Mouse (Mus musculus) heart, embryonic 14.5 days (tissue): Measurements from ENCODE around the gene Fgf18. TPM values are rescaled to one million over a fixed set of nuclear protein-coding genes. Genes with fewer than 3 reads are reported as not detected.

Source experiments
- ATAC-seq: fragments of 200-750 bp; cut with Nextera tagmentation; 2 replicates; pipeline ENCODE4 v1.8.0; 2017; ENCODE audit warnings: low read depth, moderate TSS enrichment; ENCODE audit not compliant: insufficient number of reproducible peaks, insufficient read depth, low FRiP score
- H3K27ac ChIP-seq, 2 experiments: fragments of 200-500 bp in 1 of 2; fragments of 300-500 bp in 1 of 2; sonication (generic) in 1 of 2; replicated peaks in 1 of 2; 2 replicates each; pipeline ENCODE4 v1.5.1; 2012 to 2014; ENCODE audit warnings: low read depth in 2 of 2, low read length in 2 of 2, control low read depth in 1 of 2, mild to moderate bottlenecking in 1 of 2, mixed read lengths in 1 of 2; ENCODE audit not compliant: control insufficient read depth in 1 of 2, insufficient read depth in 1 of 2
- H3K27me3 ChIP-seq: fragments of 300-500 bp; sonication (generic); 2 replicates; pipeline ENCODE4 v1.6.1; 2014; ENCODE audit warnings: mild to moderate bottlenecking, low read length, control low read depth; ENCODE audit not compliant: control insufficient read depth, insufficient read depth
- H3K36me3 ChIP-seq: fragments of 300-500 bp; sonication (generic); 2 replicates; pipeline ENCODE4 v1.6.1; 2014; ENCODE audit warnings: mild to moderate bottlenecking, control low read depth, low read length, mixed read lengths; ENCODE audit not compliant: control insufficient read depth, insufficient read depth
- H3K4me1 ChIP-seq, 2 experiments: fragments of 200-500 bp in 1 of 2; fragments of 300-500 bp in 1 of 2; sonication (generic) in 1 of 2; 2 replicates each; pipeline ENCODE4 v1.6.1; 2012 to 2014; ENCODE audit warnings: low read length in 2 of 2, control low read depth in 1 of 2, mixed read lengths in 1 of 2; ENCODE audit not compliant: control insufficient read depth in 2 of 2, insufficient read depth in 2 of 2
- H3K4me2 ChIP-seq: fragments of 300-500 bp; sonication (generic); 2 replicates; pipeline ENCODE4 v1.6.1; 2014; ENCODE audit warnings: mild to moderate bottlenecking, low read length
- H3K4me3 ChIP-seq, 2 experiments: fragments of 200-500 bp in 1 of 2; fragments of 300-500 bp in 1 of 2; sonication (generic) in 1 of 2; 2 replicates each; pipeline ENCODE4 v1.5.1; 2012 to 2014; ENCODE audit warnings: low read length in 2 of 2, mild to moderate bottlenecking in 2 of 2, control low read depth in 1 of 2, low read depth in 1 of 2, moderate library complexity in 1 of 2; ENCODE audit not compliant: control insufficient read depth in 1 of 2, insufficient read depth in 1 of 2
- H3K9ac ChIP-seq: fragments of 300-500 bp; sonication (generic); 2 replicates; pipeline ENCODE4 v1.6.1; 2014; ENCODE audit warnings: mild to moderate bottlenecking, low read length
- H3K9me3 ChIP-seq: fragments of 300-500 bp; sonication (generic); 2 replicates; pipeline ENCODE4 v1.6.1; 2016; ENCODE audit warnings: low read length, control low read depth; ENCODE audit not compliant: control insufficient read depth
- WGBS: fragments of 180-500 bp; shearing (Covaris S2); extraction: QIAGEN DNeasy Blood & Tissue Kit; methylation state at CpG from one replicate; pipeline ENCODE4 v1.1.7; 2014; 5-methylcytosine and 5-hydroxymethylcytosine counted together
- polyA plus RNA-seq: library from polyadenylated mRNA; unstranded; fragments of >200 nt; fragmentation: Nextera tagmentation; extraction: Ambion mirVana; gene quantifications from 2 replicates; pipeline ENCODE4 v1.2.1, GENCODE M21; 2014

Fgf18 gene
- polyA plus RNA-seq, 1 experiment from 2014 or later = 7.9 TPM

- no peak for ATAC-seq
- H3K9ac ChIP-seq = no peak overlapping the region
- 78% methylated on average over 6 of the region's 6 CpGs for WGBS
- H3K9me3 ChIP-seq = no peaks in the 10 kb centered on the region
- no peak overlapping the region for H3K4me2 ChIP-seq
- no peak overlapping the region for H3K27ac ChIP-seq
- H3K36me3 ChIP-seq = no peaks in the 10 kb centered on the region
- no peak overlapping the region for H3K4me3 ChIP-seq
- H3K27me3 ChIP-seq = 0 out of 2 replicates have a peak, but pooled peaks cover 6% of the 10 kb centered on the region
- H3K4me1 ChIP-seq = peaks cover 0 to 4% of the 10 kb centered on the region in 2 experiments; a peak in 1 of 4 replicates
Observed at GRCm38 (mm10) chr11:33070520-33070919, 76.7 kb downstream of the Fgf18 start.

Other genes starting within 250 kb of the Fgf18 start
- 465 and 517 TPM in 2 replicates for gene Npm1, start 15.8 kb upstream of the Fgf18 start, polyA plus RNA-seq
- gene Tlx3, start 56.2 kb upstream of the Fgf18 start, polyA plus RNA-seq = 0.18 TPM in 1 of 2 replicates, not detected in the other
- gene Gm12117, start 129.3 kb upstream of the Fgf18 start, polyA plus RNA-seq = not detected in 2 replicates